Mouse (Mus musculus) embryonic facial prominence, embryonic 15.5 days (tissue): Measurements from ENCODE around the gene Bin2. TPM values are rescaled to one million over a fixed set of nuclear protein-coding genes. Genes with fewer than 3 reads are reported as not detected.
A peak's percentile ranks its signal among the peaks of the same experiment; 100 is the strongest.
"Not testable (repeated sequence)": the region's sequence is repeated elsewhere in the genome, so short reads cannot be mapped to it uniquely, and the experiment has no call there.

ENCODE experiments used
- ATAC-seq: fragments of 200-750 bp; cut with Nextera tagmentation; 2 replicates; pipeline ENCODE4 v1.8.0; 2017; ENCODE audit warnings: low read depth, moderate TSS enrichment; ENCODE audit not compliant: insufficient number of reproducible peaks, low FRiP score, low TSS enrichment
- H3K27ac ChIP-seq: fragments of 300-500 bp; sonication (generic); replicated peaks from 2 replicates; pipeline ENCODE4 v1.5.1; 2015; ENCODE audit warnings: mild to moderate bottlenecking, inconsistent platforms
- H3K27me3 ChIP-seq: fragments of 300-500 bp; sonication (generic); 2 replicates; pipeline ENCODE4 v1.6.1; 2015; ENCODE audit warnings: inconsistent platforms
- H3K36me3 ChIP-seq: fragments of 300-500 bp; sonication (generic); 2 replicates; pipeline ENCODE4 v1.6.1; 2015; ENCODE audit warnings: mild to moderate bottlenecking, inconsistent platforms
- H3K4me1 ChIP-seq: fragments of 300-500 bp; sonication (generic); 2 replicates; pipeline ENCODE4 v1.6.1; 2015; ENCODE audit warnings: inconsistent platforms
- H3K4me2 ChIP-seq: fragments of 300-500 bp; sonication (generic); replicated peaks from 2 replicates; pipeline ENCODE4 v1.6.1; 2015; ENCODE audit warnings: mild to moderate bottlenecking, inconsistent platforms
- H3K4me3 ChIP-seq: fragments of 300-500 bp; sonication (generic); replicated peaks from 2 replicates; pipeline ENCODE4 v1.5.1; 2015; ENCODE audit warnings: mild to moderate bottlenecking, inconsistent platforms
- H3K9ac ChIP-seq: fragments of 300-500 bp; sonication (generic); 2 replicates; pipeline ENCODE4 v1.6.1; 2015; ENCODE audit warnings: inconsistent platforms
- H3K9me3 ChIP-seq: fragments of 300-500 bp; sonication (generic); replicated peaks from 2 replicates; pipeline ENCODE4 v1.6.1; 2016; ENCODE audit warnings: inconsistent platforms
- WGBS: fragments of 180-500 bp; shearing (Covaris S2); methylation state at CpG from one replicate; pipeline ENCODE4 v1.1.7; 2015; 5-methylcytosine and 5-hydroxymethylcytosine counted together
- polyA plus RNA-seq: library from polyadenylated mRNA; unstranded; fragments of >200 nt; fragmentation: Nextera tagmentation; extraction: Ambion mirVana; gene quantifications from 2 replicates; pipeline ENCODE4 v1.2.1, GENCODE M21; 2015

Gene Bin2
- polyA plus RNA-seq, 1 experiment from 2014 or later = 5.2 TPM

- WGBS = 74% methylated on average over 5 of the region's 5 CpGs
- Histone ChIP-seq H3K27me3 (peaks cover 36% of the 10 kb centered on the region), H3K27ac (no peak overlapping the region), H3K36me3 (no peaks in the 10 kb centered on the region), H3K4me1 (peaks cover 26% of the 10 kb centered on the region), H3K4me3 (no peak overlapping the region), H3K9me3 (no peaks in the 10 kb centered on the region), H3K4me2 (no peak overlapping the region), H3K9ac (no peak overlapping the region)
- no peak for ATAC-seq
Observed at GRCm38 (mm10) chr15:100632323-100632722, 37.0 kb downstream of the Bin2 start.

- peaks cover 29% of the 10 kb centered on the region for H3K27me3 ChIP-seq
- no peaks in the 10 kb centered on the region for H3K9me3 ChIP-seq
- peaks cover 19% of the 10 kb centered on the region for H3K4me1 ChIP-seq
- no peak overlapping the region for H3K27ac ChIP-seq
- no peaks in the 10 kb centered on the region for H3K36me3 ChIP-seq
- whole genome bisulfite sequencing = 79% methylated on average over 12 of the region's 12 CpGs
- H3K4me3 ChIP-seq = no peak overlapping the region
- no peak overlapping the region for H3K9ac ChIP-seq
- no peak for ATAC-seq
- no peak overlapping the region for H3K4me2 ChIP-seq
Observed at GRCm38 (mm10) chr15:100631454-100632170, 37.7 kb downstream of the Bin2 start.

DNA sequence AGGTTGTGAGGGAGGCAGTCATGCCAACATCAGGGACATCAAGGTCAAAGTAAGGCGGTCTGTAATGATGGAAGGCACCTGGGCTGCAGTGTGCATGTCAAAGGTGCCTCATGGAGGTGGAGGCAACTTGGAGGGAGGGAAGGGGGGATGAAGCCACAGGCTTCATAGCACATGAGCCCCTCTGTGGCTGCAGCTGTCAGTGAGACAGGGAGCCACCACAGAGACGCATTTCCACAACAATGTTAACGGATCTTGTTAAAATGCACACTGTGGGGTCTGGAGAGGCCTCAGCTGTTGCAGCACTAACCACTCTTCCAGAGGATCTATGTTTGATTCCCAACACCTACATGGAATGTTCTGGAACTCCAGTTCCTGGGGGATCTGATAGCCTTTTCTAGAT, 39.2 kb downstream of the Bin2 start:
- H3K4me3 ChIP-seq = no peak overlapping the region
- WGBS = 73% methylated on average over 3 of the region's 3 CpGs
- H3K27ac ChIP-seq = no peak overlapping the region
- H3K4me1 ChIP-seq = peaks cover 10% of the 10 kb centered on the region
- no peaks in the 10 kb centered on the region for H3K36me3 ChIP-seq
- ATAC-seq = no peak
- H3K27me3 ChIP-seq = peaks cover 15% of the 10 kb centered on the region
- no peaks in the 10 kb centered on the region for H3K9me3 ChIP-seq
- no peak overlapping the region for H3K4me2 ChIP-seq
- no peak overlapping the region for H3K9ac ChIP-seq

GRCm38 (mm10) chr15:100628797-100629196, 40.6 kb downstream of the Bin2 start:
- Histone ChIP-seq H3K27ac (no peak overlapping the region), H3K4me2 (no peak overlapping the region), H3K9me3 (no peaks in the 10 kb centered on the region), H3K36me3 (no peaks in the 10 kb centered on the region), H3K9ac (no peak overlapping the region), H3K4me1 (peaks cover 10% of the 10 kb centered on the region), H3K4me3 (no peak overlapping the region), H3K27me3 (peaks cover 4% of the 10 kb centered on the region; the same call in 1 of the 2 replicates)
- WGBS = 35% methylated on average over 7 of the region's 7 CpGs
- no peak for ATAC-seq

DNA sequence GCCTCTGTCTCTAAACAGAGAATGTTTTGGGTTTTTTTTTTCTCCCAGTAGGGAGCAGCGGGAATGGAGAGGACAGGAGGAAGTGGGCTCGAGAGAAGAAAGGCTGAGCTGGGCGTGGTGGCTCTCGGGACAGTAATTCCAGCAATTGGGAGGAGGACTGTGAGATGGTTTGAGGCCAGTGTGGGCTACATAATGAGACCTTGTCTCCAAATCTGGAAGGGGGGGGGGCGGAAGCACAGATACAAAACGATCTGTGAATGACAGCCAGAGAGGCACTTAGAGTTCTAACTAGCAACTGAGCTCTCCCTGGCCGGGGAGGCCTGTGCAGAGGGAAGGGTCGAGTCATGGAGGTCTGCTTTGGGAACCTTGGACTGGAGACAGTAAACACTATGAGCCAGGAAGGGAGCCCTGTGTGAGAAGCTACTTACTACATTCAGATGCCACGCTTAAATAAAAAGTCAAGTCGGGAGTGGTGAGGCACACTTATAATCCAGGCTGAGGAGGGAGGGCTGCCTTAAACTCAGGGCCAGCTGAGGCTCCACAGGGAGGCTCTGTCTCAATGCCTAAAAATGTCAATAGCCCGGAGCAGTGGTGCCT, 41.5 kb downstream of the Bin2 start:
- Histone ChIP-seq H3K27ac (peak overlapping the region; percentile 22), H3K4me2 (no peak overlapping the region; the same call in 1 of the 2 replicates)
- ATAC-seq = no peak

DNA sequence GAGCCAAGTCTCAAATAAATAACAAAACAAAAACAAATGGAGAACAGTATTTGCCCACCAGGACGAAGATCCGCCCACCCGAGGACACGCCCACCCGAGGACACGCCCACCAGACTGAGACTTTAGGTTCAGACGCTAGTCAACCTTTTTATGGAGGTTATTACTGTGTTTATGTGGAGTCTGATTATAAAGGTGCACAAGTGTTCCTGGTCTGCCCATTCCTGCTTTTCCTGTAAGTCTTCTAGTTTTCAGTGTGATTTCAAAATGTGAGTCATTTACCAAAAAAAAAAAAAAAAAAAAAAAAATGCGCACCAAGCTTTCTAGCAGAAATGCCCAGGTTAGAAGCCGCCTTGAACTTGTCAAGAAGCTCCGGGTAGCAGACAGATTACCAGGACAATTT, 42.1 kb downstream of the Bin2 start:
- H3K27ac ChIP-seq = 0 out of 2 replicates have a peak overlapping the region, but pooled peaks have one; percentile 22

More for the DNA sequence above, 41.5 kb downstream of the Bin2 start:
- H3K9me3 ChIP-seq = no peaks in the 10 kb centered on the region
- H3K27me3 ChIP-seq = no peaks in the 10 kb centered on the region; the same call in 1 of the 2 replicates
- no peaks in the 10 kb centered on the region for H3K36me3 ChIP-seq
- H3K4me3 ChIP-seq = no peak overlapping the region
- 8% methylated on average over 11 of the region's 11 CpGs for WGBS
- peaks cover 10% of the 10 kb centered on the region for H3K4me1 ChIP-seq
- H3K9ac ChIP-seq = no peak overlapping the region

GRCm38 (mm10) chr15:100624435-100624834, 44.9 kb downstream of the Bin2 start:
- no peaks in the 10 kb centered on the region for H3K27me3 ChIP-seq
- H3K36me3 ChIP-seq = peaks cover 13% of the 10 kb centered on the region
- WGBS = 88% methylated on average over 3 of the region's 3 CpGs
- H3K27ac ChIP-seq = no peak overlapping the region
- no peak overlapping the region for H3K4me2 ChIP-seq
- no peak overlapping the region for H3K9ac ChIP-seq
- H3K4me3 ChIP-seq = no peak overlapping the region
- H3K9me3 ChIP-seq = no peaks in the 10 kb centered on the region
- H3K4me1 ChIP-seq = peaks cover 14% of the 10 kb centered on the region
- ATAC-seq = no peak

More for the DNA sequence above, 42.1 kb downstream of the Bin2 start:
- peaks cover 10% of the 10 kb centered on the region for H3K4me1 ChIP-seq
- H3K4me2 ChIP-seq = no peak overlapping the region; the same call in 1 of the 2 replicates
- no peaks in the 10 kb centered on the region for H3K9me3 ChIP-seq
- no peak overlapping the region for H3K4me3 ChIP-seq
- H3K27me3 ChIP-seq = no peaks in the 10 kb centered on the region
- 14% methylated on average over 10 of the region's 10 CpGs for WGBS
- no peak overlapping the region for H3K9ac ChIP-seq
- no peak for ATAC-seq
- no peaks in the 10 kb centered on the region for H3K36me3 ChIP-seq

- no peaks in the 10 kb centered on the region for H3K9me3 ChIP-seq
- H3K27me3 ChIP-seq = no peaks in the 10 kb centered on the region
- peaks cover 14% of the 10 kb centered on the region for H3K4me1 ChIP-seq
- no peak overlapping the region for H3K9ac ChIP-seq
- H3K4me3 ChIP-seq = no peak overlapping the region
- H3K4me2 ChIP-seq = no peak overlapping the region
- peaks cover 20% of the 10 kb centered on the region for H3K36me3 ChIP-seq
- no peak overlapping the region for H3K27ac ChIP-seq
- no peak for ATAC-seq
- WGBS = 87% methylated on average over 9 of the region's 9 CpGs
Observed at GRCm38 (mm10) chr15:100623754-100624153, 45.6 kb downstream of the Bin2 start.

DNA sequence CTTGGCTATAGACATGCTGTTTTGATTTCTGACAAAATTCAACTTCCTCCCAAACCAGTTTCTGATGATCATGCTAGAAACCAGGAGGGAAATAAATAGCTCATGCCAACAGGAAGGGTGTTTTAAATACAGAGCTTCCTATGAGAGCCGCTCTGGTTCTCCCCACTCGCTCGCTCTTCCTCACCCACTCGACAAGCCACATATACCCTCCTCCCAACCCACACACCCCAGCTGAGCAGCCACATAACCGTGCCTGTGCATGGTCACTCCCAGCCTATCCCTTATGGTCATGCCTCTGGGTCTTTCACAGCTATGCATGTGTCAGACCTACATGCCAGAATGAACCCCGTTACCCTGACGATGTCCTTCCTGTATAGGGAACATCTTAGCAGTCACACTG, 47.2 kb downstream of the Bin2 start:
- ATAC-seq = no peak; the same call in 1 of the 2 replicates
- 70% methylated on average over 7 of the region's 7 CpGs for WGBS
- H3K4me1 ChIP-seq = 0 out of 2 replicates have a peak, but pooled peaks cover 4% of the 10 kb centered on the region

DNA sequence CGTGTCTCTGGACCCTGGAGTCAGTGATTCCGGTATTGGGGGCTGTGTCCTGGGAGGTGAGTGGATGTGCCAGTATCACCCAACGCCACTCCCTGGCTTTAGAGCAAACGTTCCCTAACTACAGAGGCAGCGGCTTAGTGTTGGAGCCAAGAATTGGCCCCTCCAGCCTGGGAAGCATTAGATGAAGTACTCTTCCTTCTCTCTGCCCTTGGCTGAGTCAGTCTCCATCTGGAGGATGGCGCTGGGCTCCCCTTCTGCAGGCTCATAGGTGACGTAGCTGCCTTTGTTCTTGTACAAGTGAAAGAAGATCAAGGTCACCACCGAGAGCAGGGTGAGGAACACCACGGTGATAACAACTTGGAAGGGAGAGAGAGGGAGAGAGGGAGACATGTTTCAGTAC, 47.7 kb downstream of the Bin2 start:
- not testable (repeated sequence) for H3K4me1 ChIP-seq, H3K27ac ChIP-seq
- 69% methylated on average over 9 of the region's 9 CpGs for WGBS

More for the DNA sequence above, 47.2 kb downstream of the Bin2 start:
- no peak overlapping the region for H3K4me3 ChIP-seq
- peaks cover 31% of the 10 kb centered on the region for H3K36me3 ChIP-seq
- no peaks in the 10 kb centered on the region for H3K9me3 ChIP-seq
- H3K27me3 ChIP-seq = no peaks in the 10 kb centered on the region
- H3K4me2 ChIP-seq = no peak overlapping the region
- no peak overlapping the region for H3K9ac ChIP-seq
- H3K27ac ChIP-seq = no peak overlapping the region

DNA sequence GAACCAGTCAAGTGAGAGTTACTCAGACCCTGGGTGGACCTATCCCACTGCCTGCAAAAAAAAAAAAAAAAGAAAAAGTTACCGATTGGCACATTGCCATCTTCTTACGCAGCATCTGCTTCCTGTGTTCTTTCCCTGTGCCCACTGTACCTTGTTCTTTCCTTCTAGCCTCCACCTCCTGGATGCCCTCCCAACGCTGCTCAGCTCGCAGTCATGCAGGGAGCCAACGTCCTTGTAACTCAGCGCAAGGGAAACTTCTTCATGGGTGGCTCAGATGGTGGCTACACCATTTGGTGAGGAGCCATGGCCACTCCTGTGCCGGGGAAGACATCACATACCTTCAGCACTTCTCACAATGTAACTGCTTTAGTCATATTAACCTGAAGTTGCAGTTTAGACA, 50.2 kb downstream of the Bin2 start:
- no peak for ATAC-seq
- peaks cover 31% of the 10 kb centered on the region for H3K36me3 ChIP-seq
- no peaks in the 10 kb centered on the region for H3K9me3 ChIP-seq
- H3K4me1 ChIP-seq = peaks cover 17% of the 10 kb centered on the region
- no peak overlapping the region for H3K4me3 ChIP-seq
- 82% methylated on average over 7 of the region's 7 CpGs for WGBS
- H3K9ac ChIP-seq = no peak overlapping the region
- H3K27ac ChIP-seq = no peak overlapping the region
- no peak overlapping the region for H3K4me2 ChIP-seq
- H3K27me3 ChIP-seq = no peaks in the 10 kb centered on the region

More for the DNA sequence above, 47.7 kb downstream of the Bin2 start:
- ATAC-seq, H3K9me3 ChIP-seq, H3K4me2 ChIP-seq, H3K27me3 ChIP-seq, H3K4me3 ChIP-seq, H3K9ac ChIP-seq: not testable (repeated sequence)
- H3K36me3 ChIP-seq = peaks cover 31% of the 10 kb centered on the region
